Mouse (Mus musculus) thymus, adult 2 months (tissue): ENCODE results near the gene Minos1. TPM values are rescaled to one million over a fixed set of nuclear protein-coding genes. Genes with fewer than 3 reads are reported as not detected.

Experiments used
- DNase-seq: peaks from one replicate; pipeline ENCODE4 v3.0.0; 2021
- H3K27ac ChIP-seq: fragments of 200-500 bp; 2 replicates; pipeline ENCODE4 v1.5.1; 2012; ENCODE audit warnings: low read length, control low read depth; ENCODE audit not compliant: control insufficient read depth, insufficient read depth
- H3K27me3 ChIP-seq: fragments of 200-500 bp; 2 replicates; pipeline ENCODE4 v1.6.1; 2012; ENCODE audit warnings: mild to moderate bottlenecking, low read length, moderate library complexity, mixed read lengths; ENCODE audit not compliant: control insufficient read depth, insufficient read depth
- H3K36me3 ChIP-seq: fragments of 200-500 bp; 2 replicates; pipeline ENCODE4 v1.6.1; 2012; ENCODE audit warnings: mild to moderate bottlenecking, low read length, moderate library complexity; ENCODE audit not compliant: control insufficient read depth, insufficient read depth
- H3K4me1 ChIP-seq: fragments of 200-500 bp; replicated peaks from 2 replicates; pipeline ENCODE4 v1.6.1; 2012; ENCODE audit warnings: low read length; ENCODE audit not compliant: control insufficient read depth, insufficient read depth
- H3K4me3 ChIP-seq: fragments of 200-500 bp; 2 replicates; pipeline ENCODE4 v1.5.1; 2012; ENCODE audit warnings: mild to moderate bottlenecking, low read length, control low read depth, moderate library complexity; ENCODE audit not compliant: control insufficient read depth, insufficient read depth
- CTCF ChIP-seq: fragments of 200-500 bp; IDR thresholded peaks from 2 replicates; pipeline ENCODE4 v1.5.1; 2012; ENCODE audit warnings: mild to moderate bottlenecking, control low read depth, low read length, moderate library complexity, borderline replicate concordance; ENCODE audit not compliant: control insufficient read depth, poor library complexity, insufficient read depth; ENCODE audit errors: extremely low read depth
- POLR2A ChIP-seq: fragments of 200-500 bp; IDR thresholded peaks from 2 replicates; pipeline ENCODE4 v1.6.1; 2012; ENCODE audit warnings: mild to moderate bottlenecking, low read length, control low read depth, moderate library complexity; ENCODE audit not compliant: control insufficient read depth, poor library complexity, insufficient read depth; ENCODE audit errors: extremely low read depth
- WGBS: fragments of 180-500 bp; shearing (Covaris S2); methylation state at CpG from one replicate; pipeline ENCODE4 v1.1.7; 2018; 5-methylcytosine and 5-hydroxymethylcytosine counted together
- polyA plus RNA-seq: library from polyadenylated mRNA; depleted of rRNA; stranded (reverse); fragments of >200 nt; gene quantifications from 2 replicates; pipeline ENCODE4 v1.2.3, GENCODE M21; 2012; rRNA removed

The Minos1 gene
- 38.0 and 65.3 TPM in 2 replicates for polyA plus RNA-seq

GRCm38 (mm10) chr4:139130701-139131549 is at the start of gene Minos1:
TSS of gene Minos1 (minus strand) at chr4:139131113.
- H3K27me3 ChIP-seq, result no peaks in the 10 kb centered on the region
- under 1% methylated on average over 63 of the region's 63 CpGs for WGBS
- peak; percentile 97 for DNase-seq

GRCm38 (mm10) chr4:139179731-139180625 is 49.1 kb upstream of the Minos1 start:
- no peaks in the 10 kb centered on the region for H3K27me3 ChIP-seq
- no peaks in the 10 kb centered on the region for H3K4me1 ChIP-seq
- H3K27ac ChIP-seq, result no peak overlapping the region
- no peaks in the 10 kb centered on the region for H3K36me3 ChIP-seq
- DNase-seq, result no peak
- no peak overlapping the region for H3K4me3 ChIP-seq
- TF ChIP-seq CTCF (no peak), POLR2A (no peak)
- WGBS, result 93% methylated on average over 17 of the region's 17 CpGs

More at GRCm38 (mm10) chr4:139130701-139131549, at the start of gene Minos1:
- TF ChIP-seq POLR2A (peak; percentile 56; the same call in 1 of the 2 replicates), CTCF (peak; percentile 40; the same call in 1 of the 2 replicates)
- H3K4me3 ChIP-seq, result peak within 1 kb of the TSS; percentile 94
- no peak within 1 kb of the TSS for H3K27ac ChIP-seq
- peaks cover 6% of the 10 kb centered on the region for H3K4me1 ChIP-seq
- H3K36me3 ChIP-seq, result no peaks in the 10 kb centered on the region

- H3K4me1 ChIP-seq, result no peaks in the 10 kb centered on the region
- TF ChIP-seq POLR2A (no peak), CTCF (no peak)
- no peaks in the 10 kb centered on the region for H3K27me3 ChIP-seq
- 91% methylated on average over 2 of the region's 2 CpGs for WGBS
- no peak overlapping the region for H3K27ac ChIP-seq
- no peaks in the 10 kb centered on the region for H3K36me3 ChIP-seq
- H3K4me3 ChIP-seq, result no peak overlapping the region
- no peak for DNase-seq
These were observed 48.3 kb upstream of the Minos1 start for GRCm38 (mm10) chr4:139179218-139179617.

GRCm38 (mm10) chr4:139178377-139178776 is 47.5 kb upstream of the Minos1 start:
- H3K4me1 ChIP-seq, result no peaks in the 10 kb centered on the region
- WGBS, result 98% methylated on average over 11 of the region's 11 CpGs
- no peak for DNase-seq
- TF ChIP-seq POLR2A, result no peak
- TF ChIP-seq CTCF, result no peak
- no peaks in the 10 kb centered on the region for H3K36me3 ChIP-seq
- no peak overlapping the region for H3K4me3 ChIP-seq
- H3K27me3 ChIP-seq, result no peaks in the 10 kb centered on the region
- H3K27ac ChIP-seq, result no peak overlapping the region

- Histone ChIP-seq H3K4me1 (no peaks in the 10 kb centered on the region), H3K4me3 (no peak overlapping the region), H3K27ac (no peak overlapping the region), H3K27me3 (no peaks in the 10 kb centered on the region), H3K36me3 (no peaks in the 10 kb centered on the region)
- TF ChIP-seq CTCF (peak; percentile 64; the same call in 1 of the 2 replicates), POLR2A (no peak)
- whole genome bisulfite sequencing, result 95% methylated on average over 3 of the region's 3 CpGs
- no peak for DNase-seq
These were observed 47.0 kb upstream of the Minos1 start for GRCm38 (mm10) chr4:139177921-139178320.

GRCm38 (mm10) chr4:139176023-139176422 is 45.1 kb upstream of the Minos1 start:
- Histone ChIP-seq H3K4me3 (no peak overlapping the region), H3K4me1 (no peaks in the 10 kb centered on the region), H3K36me3 (no peaks in the 10 kb centered on the region), H3K27ac (no peak overlapping the region), H3K27me3 (no peaks in the 10 kb centered on the region)
- TF ChIP-seq POLR2A (no peak), CTCF (no peak)
- WGBS, result 41% methylated on average over 6 of the region's 6 CpGs
- no peak for DNase-seq
